Mouse (Mus musculus) kidney, postnatal 14 days (tissue): ENCODE results near the gene Ddx24.

Source experiments
- DNase-seq: peaks from one replicate; pipeline ENCODE4 v3.0.0; 2022; ENCODE audit warnings: mixed read lengths

Gene Ddx24

GRCm38 (mm10) chr12:103388505-103389347 is 36.9 kb downstream of the Ddx24 start, which contains the start of gene Otub2:
Gene Otub2, plus strand, starts transcription at chr12:103388682.
- DNase-seq, result peak; percentile 98

- DNase-seq, result no peak
Measured at GRCm38 (mm10) chr12:103380226-103380625, 45.4 kb downstream of the Ddx24 start.

GRCm38 (mm10) chr12:103376774-103377173 is 48.9 kb downstream of the Ddx24 start:
- DNase-seq, result no peak

- DNase-seq, result no peak
Measured at GRCm38 (mm10) chr12:103376124-103376523, 49.5 kb downstream of the Ddx24 start.

- DNase-seq, result no peak
Measured at GRCm38 (mm10) chr12:103373530-103374236, 51.9 kb downstream of the Ddx24 start.

- peak; percentile 50 for DNase-seq
Measured at GRCm38 (mm10) chr12:103371711-103372110, 53.9 kb downstream of the Ddx24 start.

- DNase-seq, result no peak
Measured at GRCm38 (mm10) chr12:103370861-103371260, 54.8 kb downstream of the Ddx24 start.

GRCm38 (mm10) chr12:103368777-103369176 is 56.9 kb downstream of the Ddx24 start:
- DNase-seq, result no peak

GRCm38 (mm10) chr12:103368326-103368669 is 57.3 kb downstream of the Ddx24 start:
- DNase-seq, result no peak

GRCm38 (mm10) chr12:103367620-103368325 is 57.9 kb downstream of the Ddx24 start:
- peak; percentile 73 for DNase-seq

GRCm38 (mm10) chr12:103367171-103367570 is 58.5 kb downstream of the Ddx24 start:
- no peak for DNase-seq

GRCm38 (mm10) chr12:103362336-103362735 is 63.3 kb downstream of the Ddx24 start:
- no peak for DNase-seq

- no peak for DNase-seq
Measured at GRCm38 (mm10) chr12:103361539-103362307, 63.9 kb downstream of the Ddx24 start.

GRCm38 (mm10) chr12:103360812-103361211 is 64.8 kb downstream of the Ddx24 start:
- DNase-seq, result no peak

- DNase-seq, result no peak
Measured at GRCm38 (mm10) chr12:103358951-103359801, 66.5 kb downstream of the Ddx24 start.

- DNase-seq, result no peak
Measured at GRCm38 (mm10) chr12:103358216-103358615, 67.4 kb downstream of the Ddx24 start.
